Mouse (Mus musculus) CH12.LX (cell line): ENCODE data around the gene Col4a4.

Experiments
- CHD1 ChIP-seq: IDR thresholded peaks from 2 replicates; pipeline ENCODE4 v1.6.1; 2012; ENCODE audit warnings: low read depth, low read length, improper control_type of control experiment, inconsistent platforms
- CHD2 ChIP-seq: IDR thresholded peaks from 2 replicates; pipeline ENCODE4 v1.6.1; 2011; ENCODE audit warnings: low read length, improper control_type of control experiment
- CTCF ChIP-seq, 2 experiments: IDR thresholded peaks in 1 of 2; conservative IDR thresholded peaks in 1 of 2; 2 replicates each; pipeline ENCODE4 v1.5.1; 2011 to 2012; ENCODE audit warnings: low read depth in 2 of 2, low read length in 2 of 2, improper control_type of control experiment in 1 of 2, inconsistent platforms in 1 of 2, mild to moderate bottlenecking in 1 of 2, moderate library complexity in 1 of 2
- ELF1 ChIP-seq: IDR thresholded peaks from 2 replicates; pipeline ENCODE4 v1.6.1; 2014; ENCODE audit warnings: low read depth, mild to moderate bottlenecking, inconsistent platforms, low read length, improper control_type of control experiment
- JUND ChIP-seq: conservative IDR thresholded peaks from 2 replicates; pipeline ENCODE4 v1.6.1; 2011; ENCODE audit warnings: low read depth, low read length, improper control_type of control experiment
- NRF1 ChIP-seq: IDR thresholded peaks from 2 replicates; pipeline ENCODE4 v1.6.1; 2014; ENCODE audit warnings: low read depth, mild to moderate bottlenecking, inconsistent platforms, low read length, improper control_type of control experiment, moderate library complexity
- POLR2A ChIP-seq: IDR thresholded peaks from 2 replicates; pipeline ENCODE4 v1.6.1; 2011; ENCODE audit warnings: low read depth, mild to moderate bottlenecking, improper control_type of control experiment, low read length
- RAD21 ChIP-seq: IDR thresholded peaks from 2 replicates; pipeline ENCODE4 v1.6.1; 2011; ENCODE audit warnings: low read depth, mild to moderate bottlenecking, low read length, improper control_type of control experiment, moderate library complexity
- TCF12 ChIP-seq: IDR thresholded peaks from 2 replicates; pipeline ENCODE4 v1.6.1; 2014; ENCODE audit warnings: low read depth, mild to moderate bottlenecking, inconsistent platforms, low read length, improper control_type of control experiment
- USF1 ChIP-seq: IDR thresholded peaks from 2 replicates; pipeline ENCODE4 v1.6.1; 2014; ENCODE audit warnings: low read depth, mild to moderate bottlenecking, inconsistent platforms, low read length, improper control_type of control experiment
- ZNF384 ChIP-seq: IDR thresholded peaks from 2 replicates; pipeline ENCODE4 v1.6.1; 2012; ENCODE audit warnings: low read depth, low read length, improper control_type of control experiment, inconsistent platforms

GRCm38 (mm10) chr1:82465321-82465853 is 121.3 kb downstream of the Col4a4 start:
- TF ChIP-seq POLR2A (no peak), CTCF (conservative IDR thresholded peaks at IDR 0.05 in 1 of 2, IDR thresholded peaks at IDR 0.05 in 1 of 2; ENCODE audit: low read depth in 2 of 2, low read length in 2 of 2) (no peak), NRF1 (no peak), ELF1 (no peak), CHD1 (no peak), TCF12 (no peak), CHD2 (no peak), RAD21 (no peak), JUND (no peak), USF1 (no peak), ZNF384 (no peak)
